Mouse (Mus musculus): Measurements from ENCODE around the gene Knstrn.

Knstrn gene

DNA sequence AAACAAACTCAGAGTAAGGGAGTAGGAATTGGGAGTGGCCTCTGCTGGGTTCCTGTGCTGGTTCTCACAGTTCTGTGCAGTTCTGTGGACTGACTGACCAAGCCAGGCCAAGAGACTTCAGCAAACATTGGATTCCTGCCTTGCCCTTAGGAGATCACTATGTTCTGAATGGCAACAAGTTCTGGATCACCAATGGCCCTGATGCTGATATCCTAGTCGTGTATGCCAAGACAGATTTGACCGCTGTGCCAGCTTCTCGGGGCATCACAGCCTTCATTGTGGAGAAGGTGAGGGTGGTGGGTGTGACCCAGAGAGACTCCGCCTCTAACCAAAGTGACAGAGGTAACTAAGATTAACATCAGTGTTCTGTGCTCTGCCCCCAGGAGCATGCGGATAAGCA is 59.2 kb downstream of the Knstrn start:
- no peak for DNase-seq

DNA sequence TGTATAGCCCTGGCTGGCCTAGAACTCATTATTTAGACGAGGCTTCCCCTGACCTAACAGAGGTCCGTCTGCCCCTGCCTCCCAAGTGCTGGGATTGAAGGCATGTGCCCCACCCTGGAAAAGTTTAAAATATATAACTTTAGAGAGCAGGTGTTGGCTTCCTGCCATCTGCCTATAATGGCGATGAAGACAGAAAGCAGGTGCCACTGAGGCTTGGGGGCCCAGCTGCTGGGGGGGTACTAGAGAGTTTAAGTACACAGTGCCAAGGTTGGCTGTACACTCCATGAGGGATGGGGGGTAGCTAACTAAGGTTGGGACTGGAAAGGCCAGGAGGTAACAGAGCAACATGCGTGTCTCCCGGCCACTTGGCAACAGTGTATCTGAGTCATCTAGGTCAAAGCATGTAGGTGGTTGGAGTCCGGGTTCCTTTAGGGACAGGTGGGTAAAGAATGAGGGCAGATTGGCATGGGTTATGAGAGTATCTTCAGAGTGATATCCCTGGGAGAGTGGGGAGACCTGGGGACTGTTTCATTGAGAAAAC is 60.2 kb downstream of the Knstrn start:
- no peak for DNase-seq

DNA sequence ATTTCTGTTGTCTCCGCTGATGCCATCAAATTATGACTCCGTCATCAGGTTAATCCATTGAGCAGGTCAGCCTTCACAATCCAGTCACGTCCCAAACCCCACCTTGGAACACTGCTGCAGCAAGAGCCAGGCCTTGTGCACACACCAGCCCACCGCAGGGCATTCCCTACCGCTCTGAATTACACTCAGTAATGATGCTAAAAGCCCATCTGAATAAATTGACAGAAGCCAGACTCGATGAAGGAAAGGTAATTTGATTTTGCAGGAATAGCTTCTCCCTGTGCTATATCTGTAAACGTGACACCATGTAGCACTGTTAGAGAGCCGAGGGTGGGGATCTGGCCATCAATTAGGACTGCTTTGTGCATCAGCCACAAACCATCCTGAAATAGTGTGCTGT is 61.5 kb downstream of the Knstrn start:
- DNase-seq = no peak

DNA sequence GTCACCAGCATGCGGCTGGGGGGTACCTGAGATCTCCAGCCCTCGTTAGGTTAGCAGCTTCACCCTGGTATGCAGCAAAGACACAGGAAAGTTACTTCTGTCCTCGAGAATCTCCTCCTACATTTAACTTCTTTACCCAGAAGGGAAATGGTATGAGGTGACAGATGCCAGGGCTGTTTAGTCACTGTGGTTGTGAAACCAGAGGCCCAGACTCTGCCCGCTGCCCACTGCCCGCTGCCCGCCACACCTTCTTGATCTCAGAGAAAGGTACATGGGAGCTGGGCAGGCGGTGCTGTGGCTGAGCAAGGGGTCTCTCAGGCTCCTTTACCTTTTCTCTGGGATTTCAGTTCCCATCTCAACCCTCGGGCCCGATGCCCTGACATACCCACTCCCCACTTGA is 62.6 kb downstream of the Knstrn start:
- DNase-seq = no peak

DNA sequence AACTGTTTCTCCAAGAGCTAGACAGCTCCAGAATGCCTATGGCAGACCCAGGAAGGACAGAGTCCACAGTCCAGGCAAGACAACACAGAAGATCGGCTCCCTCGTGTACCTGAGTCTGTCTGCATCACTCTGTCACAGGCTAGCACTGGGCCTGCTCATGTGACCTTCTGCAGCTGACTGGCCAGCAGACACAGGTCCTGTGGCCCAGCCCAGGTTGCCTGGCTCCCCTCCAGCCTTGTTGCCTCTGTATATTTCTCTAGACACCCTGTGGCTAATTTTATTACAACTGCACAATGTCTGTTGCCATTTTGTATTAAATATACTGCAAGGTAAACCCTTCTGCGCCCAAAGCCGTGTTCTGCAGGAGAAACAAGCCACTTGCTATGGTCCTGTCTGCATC is 67.2 kb downstream of the Knstrn start:
- DNase-seq = no peak

DNA sequence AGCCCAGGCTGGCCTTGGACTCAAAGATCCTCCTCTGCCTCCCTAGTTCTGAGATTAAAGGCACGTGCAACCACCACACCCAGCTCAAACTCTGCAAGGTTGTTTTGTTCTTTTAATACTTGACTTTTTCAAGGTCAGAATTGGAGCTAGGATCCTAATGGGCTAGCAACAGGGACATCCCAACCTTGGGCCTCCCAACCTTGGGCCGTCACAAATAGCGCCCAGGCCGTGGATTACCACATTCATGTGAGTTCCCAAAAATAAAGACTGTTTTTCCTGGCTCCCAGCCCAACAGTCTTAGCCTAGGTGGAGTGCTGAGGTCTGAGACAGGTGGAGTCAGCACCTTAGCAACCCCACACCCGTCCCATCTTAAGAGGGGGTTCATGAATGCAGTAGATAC is 68.2 kb downstream of the Knstrn start:
- DNase-seq = no peak

DNA sequence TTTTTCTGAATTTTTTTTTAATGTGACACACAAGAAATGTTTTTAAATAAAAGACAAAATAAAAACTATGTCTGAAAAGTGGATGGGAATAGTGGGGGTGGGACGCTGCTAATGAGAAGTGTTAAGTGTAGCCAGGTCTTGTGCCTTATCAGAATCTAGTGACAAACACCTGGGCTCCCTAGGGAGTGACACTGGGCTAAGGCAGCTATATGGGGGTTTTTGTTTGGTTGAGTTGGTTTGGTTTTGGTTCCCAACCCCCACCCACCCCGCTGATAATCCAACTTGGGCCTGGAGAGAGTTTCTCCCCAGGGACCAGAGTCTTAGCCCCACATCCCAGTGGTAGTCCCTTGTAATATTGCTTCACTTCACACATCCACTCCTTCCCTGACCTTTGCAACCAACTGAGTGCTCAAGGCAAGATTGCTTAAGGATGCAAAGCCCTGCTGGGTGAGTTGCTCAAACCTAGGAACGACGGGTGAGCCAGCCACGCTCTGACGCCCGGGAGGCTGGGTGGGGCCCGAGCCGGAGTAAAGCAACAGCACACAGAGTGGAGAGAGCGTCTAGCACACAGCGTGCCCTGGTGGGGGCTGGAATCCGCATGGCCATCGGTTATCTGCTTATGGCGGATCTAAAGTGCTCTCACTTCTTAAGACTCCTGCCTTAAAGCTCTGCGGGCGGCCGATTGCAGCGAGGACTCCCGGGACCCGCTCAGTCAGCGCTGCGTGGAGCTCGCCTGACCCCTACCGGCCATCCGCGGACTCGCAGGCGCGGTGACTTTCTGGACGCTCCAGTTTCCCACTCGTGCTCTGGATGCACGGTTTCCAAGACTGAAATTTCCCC is 69.3 kb downstream of the Knstrn start:
- DNase-seq = peak; percentile 86

DNA sequence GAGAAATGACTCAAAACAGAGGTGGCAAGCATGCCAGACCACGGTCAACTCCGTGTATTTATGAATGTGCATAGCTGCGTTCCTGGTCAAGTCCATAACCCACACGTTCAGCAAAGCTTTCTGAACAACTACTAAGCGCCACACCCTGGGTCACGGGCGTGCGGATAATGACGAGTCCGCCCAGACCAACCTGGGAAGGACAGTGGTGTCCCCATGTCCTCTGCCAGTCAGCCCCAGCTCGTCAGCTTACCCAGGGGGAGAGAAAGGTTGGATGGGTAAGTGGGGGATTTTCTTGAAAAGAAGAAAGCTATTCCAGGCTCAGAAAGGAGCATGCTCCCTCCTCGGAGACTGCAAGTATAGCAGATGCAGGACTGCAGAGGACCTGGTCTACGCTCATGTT is 73.6 kb downstream of the Knstrn start:
- DNase-seq = no peak

DNA sequence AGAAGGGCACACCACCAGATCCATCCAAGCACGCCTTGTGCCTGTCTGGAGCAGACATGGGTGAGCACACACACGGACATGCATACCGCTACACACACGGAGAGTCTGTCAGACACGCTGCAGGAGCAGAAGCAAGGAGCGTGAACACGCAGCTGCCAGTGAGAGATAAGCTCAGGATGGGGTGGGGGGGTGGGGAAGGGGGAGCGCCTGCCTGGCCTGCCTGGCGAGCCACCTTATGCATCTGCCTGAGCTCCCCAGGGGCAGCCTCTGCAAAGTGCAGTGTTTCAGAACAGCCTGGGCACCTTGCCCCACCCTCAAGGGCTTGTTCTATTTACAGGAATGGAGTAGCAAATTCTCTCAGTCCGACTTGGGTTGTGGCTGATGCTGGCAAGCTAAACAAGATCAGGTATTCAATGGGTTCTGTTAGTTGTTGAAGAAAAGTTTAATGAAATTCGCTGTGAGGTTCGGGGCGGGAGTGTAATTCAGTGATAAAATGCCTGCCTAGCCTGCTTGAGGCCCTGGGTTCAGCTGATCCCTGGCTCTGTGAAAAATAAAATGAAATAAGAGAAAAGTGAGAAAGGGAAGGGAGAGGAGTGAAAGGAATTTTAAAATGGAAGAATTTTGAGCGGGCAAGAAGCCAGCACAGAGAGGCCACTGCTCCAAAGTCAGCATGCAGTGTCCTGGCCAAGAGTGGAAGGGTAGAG is 74.2 kb downstream of the Knstrn start:
- peak; percentile 18 for DNase-seq

DNA sequence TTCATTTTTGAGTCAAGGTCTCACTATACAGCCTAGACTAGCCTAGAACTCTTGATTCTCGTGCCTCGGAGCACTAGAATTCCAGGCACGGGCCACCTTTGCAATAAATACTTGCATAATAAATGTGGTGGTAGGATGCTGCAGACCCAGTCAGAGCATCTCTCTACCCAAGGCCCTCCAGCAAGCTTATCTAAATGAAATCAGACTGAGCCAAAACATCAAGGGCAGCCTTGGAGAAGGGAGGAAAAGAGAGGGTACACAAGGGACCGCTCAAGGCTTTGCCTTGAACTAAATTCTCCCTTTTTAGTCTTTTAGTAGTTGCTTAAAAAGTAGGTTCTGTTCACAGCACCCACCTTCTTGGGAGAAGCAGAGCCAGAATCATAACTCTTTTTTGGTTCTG is 77.4 kb downstream of the Knstrn start:
- DNase-seq = no peak

DNA sequence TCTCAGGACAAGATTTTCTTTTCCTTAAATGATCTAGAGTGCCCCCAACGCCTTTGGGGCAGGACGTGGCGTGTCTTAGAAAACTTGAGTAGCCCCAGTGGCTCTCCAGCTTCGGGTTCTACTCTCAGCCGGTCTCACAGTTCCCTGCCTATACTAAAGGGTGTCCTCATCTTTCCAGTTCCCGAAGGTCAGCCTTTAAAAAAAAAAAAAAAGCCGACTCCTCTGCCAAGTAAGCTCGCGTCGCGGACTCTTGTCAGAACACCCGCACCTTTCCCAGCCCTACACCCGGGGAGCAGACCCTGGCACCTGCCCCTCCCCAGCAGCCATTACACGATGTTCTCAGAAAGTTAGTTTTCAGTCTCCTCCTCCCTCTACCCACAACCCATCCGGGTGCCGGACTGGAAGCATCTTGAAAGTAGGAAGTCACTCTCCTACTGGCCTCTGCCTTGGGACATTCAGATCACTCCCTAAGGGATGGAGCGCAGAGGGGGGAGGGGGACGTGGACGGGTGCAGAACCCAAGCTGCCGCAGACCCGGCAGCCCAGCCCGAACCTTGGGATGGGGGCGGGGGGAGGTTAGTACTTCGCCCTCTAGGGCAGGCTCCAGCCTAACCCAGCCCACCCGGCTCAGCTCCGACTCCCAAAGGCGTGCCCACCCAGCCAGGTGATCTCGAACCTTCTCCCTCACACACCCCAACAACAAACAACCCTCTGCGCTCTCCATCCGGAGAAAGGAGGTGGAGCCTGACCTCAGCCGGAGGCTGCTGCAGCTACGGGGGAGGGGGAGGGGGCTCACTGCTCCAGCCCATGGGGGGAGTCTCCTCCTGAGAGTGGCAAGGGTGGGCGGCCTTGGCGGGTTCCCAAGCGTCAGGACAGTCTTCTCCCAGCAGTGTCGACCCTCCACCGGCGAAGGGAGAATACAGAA is 82.4 kb downstream of the Knstrn start:
- DNase-seq = peak; percentile 66

DNA sequence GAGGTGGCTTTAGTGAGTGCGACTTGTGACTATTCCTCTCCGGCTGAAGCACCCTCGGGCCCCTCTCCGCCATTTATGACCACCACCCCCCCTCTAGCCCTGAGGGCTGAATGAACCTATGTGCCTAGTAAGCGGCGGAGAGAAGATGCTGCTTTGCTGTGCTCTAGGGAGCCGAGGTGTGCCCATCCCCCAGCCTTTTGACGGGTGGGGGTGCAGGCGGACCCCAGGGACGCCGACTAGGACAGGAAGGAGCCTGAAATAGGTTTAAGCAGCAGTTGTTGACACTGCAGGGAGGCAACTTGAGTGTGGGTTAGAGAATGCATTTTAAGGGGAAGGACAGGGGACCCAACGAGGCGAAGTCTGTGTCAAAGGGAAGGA is 83.1 kb downstream of the Knstrn start:
- DNase-seq = no peak

DNA sequence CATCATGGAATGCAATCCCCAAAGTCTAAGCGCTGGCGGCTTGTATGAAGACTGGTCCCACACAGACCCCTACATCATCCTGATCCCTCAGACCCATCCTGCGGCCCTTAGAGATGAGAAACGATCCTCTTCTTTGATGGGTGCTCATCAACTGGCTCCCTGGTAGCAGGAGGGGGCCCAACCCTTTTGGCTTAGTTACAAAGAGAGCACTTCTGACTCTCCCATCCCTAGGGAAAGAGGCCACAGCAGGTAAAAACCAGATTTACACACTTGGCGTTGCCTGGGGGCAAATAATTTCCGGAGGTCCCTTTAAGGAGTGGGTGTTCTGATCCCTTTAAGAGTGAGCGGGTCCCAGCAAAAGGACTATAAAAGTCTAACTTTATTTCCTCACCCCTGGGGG is 83.6 kb downstream of the Knstrn start:
- DNase-seq = peak; percentile 18

DNA sequence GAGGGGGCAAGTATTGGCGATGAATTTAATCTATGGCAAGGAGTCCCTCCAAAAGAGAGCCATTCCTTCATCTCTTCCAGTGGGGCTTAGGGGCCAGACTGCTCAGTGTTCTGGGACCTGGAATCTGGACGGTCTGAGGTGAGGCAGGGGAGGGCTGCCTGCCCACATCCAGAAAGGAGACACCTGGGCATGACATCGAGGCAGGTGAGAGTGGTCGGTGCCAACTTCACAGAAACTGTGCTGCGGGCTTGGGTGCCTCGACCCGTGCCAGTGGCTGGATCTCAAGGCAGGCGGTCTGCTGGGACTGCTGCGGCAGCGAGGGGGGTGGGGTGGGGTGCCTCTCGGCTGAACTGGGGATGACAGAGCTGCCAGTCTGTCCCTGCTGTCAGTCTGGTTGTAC is 84.0 kb downstream of the Knstrn start:
- DNase-seq = peak; percentile 8

DNA sequence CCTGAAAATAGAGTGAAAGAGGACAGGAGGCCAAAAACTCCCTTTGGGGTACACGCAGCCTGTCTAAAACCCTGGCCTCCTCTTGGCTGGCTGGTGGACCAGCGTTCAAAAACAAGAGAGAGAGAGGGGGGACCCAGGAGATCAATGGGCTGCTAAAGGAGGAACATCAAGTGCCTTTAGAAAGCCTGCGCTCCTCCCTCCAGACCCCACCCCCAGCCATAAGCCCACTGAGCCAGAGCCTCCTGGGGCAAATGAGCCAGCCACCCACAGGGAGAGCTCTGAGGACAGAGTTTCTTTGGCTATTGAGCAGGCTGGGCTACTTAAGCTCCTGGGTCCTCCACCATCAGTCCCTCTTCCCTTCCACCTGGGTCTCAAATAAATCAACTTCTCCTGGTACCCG is 85.0 kb downstream of the Knstrn start:
- DNase-seq = no peak

DNA sequence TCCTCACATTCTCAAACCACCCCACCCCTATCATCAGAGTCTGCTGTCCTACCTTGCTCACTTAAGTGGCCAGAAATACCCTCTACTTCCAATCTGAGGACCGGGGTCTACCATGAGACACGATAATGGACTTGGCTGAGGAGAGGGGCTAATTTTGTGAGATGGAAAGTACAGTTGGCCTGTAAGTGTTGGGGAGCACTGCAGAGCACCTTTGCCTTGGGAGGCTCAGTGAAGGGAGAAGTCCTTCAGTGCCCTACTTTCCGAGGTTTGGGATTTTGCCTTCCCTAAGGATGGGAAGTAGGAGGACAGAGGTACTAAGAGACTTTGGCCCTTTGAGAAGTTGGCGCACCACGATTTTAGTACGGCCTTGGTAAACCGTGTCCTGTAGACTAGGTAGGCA is 85.5 kb downstream of the Knstrn start:
- no peak for DNase-seq

DNA sequence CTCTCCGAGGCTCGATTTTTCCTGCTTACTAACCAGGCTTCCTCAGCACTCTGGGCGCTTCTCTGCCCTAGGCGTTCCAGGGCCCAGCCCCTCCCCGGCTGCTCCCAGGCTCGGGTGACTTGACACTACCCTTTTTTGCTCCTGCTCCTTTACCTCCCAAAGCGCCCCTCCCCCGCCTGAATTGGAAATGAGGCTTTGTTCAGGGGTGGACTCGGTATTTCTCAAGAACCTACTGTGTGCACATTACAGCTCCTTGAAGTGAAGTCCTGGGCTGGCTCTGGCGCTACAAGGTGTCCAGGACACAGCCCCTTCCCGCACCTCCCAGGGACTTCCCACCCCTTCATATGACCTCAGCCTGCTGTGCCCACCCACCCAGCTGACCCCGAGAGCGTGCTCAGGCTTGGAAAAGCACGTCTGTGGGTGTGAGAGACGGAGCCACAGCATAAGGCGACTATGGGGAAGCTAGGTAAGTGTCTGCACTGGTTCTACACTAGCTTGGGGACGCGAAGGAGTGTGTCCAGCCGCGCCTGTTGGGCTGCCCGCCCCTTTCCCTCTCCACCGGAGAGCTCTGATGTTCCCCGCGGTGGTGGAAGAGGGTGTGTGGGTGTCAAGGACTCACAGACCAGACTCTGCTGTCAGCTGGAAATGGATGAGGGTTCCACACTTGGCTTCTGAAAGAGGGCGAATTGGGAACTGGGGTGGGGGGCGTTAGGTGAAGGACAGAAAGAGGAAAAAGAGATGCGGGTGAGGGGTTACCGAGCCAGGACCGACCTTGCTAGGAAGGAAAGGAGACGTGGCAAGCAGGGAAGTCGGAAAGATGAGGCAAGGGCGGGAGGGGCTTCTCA is 86.4 kb downstream of the Knstrn start, which contains the start of gene Bahd1:
TSS of gene Bahd1 (plus strand) at position 397 of the 845 bp plus-strand sequence.
- DNase-seq = peak; percentile 63

DNA sequence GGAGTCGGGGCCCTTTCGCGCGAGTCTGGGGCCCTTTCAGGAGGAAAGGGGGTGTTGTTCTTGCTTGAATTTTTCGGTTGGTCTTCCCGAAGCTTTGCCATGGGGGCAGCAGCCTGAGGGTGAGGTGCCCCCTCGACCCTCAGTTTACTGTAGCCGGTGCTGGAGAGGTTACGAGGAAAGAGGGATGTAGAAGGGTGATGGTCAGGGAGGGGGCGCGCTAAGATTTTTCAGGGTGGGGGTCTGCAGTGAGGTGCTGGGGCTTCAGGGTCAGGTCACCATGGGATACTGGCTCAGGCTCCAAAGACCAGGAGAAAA is 87.0 kb downstream of the Knstrn start:
- no peak for DNase-seq

DNA sequence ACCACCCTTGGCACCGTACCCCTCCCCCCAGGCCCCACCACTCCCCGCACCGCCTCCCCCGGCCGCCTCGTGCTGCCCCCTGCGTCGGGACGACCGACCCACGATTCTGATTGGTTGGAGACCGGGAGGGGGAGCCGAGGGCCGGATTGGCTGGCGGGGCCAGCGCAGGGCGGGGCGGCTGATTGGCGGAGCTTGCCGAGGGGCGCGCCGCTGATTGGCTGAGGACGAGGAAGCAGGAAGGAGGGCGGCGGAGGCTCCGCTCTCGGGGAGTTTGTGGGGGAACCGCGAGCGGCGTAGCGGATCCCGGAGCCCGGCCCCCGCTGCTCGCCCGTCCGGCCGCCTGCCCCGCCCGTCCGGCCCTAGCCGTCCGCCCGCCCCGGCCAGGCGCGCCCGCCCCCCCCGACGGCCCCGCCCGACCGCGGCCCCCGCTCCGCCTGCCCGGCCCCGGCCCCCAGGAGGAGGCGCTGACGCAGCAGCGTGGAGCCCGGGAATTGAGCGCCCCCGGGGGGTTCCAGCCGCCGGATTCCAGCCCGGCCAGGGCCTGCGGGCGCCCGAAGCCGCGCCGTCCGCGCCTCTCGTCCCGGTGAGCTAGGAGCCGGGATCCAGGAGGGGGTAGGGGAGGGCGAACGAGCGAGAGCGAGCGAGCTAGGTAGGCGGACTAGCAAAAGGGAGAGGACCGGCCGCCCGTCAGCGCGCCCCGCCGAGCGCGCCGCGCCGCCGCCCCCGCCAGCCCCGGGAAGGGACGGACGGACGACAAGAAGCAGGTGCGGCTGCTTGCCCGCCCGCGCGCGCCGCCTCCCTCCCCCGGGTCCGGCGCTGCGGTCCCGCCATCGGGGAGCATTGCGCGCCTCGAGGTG is 87.6 kb downstream of the Knstrn start:
- peak; percentile 96 for DNase-seq

DNA sequence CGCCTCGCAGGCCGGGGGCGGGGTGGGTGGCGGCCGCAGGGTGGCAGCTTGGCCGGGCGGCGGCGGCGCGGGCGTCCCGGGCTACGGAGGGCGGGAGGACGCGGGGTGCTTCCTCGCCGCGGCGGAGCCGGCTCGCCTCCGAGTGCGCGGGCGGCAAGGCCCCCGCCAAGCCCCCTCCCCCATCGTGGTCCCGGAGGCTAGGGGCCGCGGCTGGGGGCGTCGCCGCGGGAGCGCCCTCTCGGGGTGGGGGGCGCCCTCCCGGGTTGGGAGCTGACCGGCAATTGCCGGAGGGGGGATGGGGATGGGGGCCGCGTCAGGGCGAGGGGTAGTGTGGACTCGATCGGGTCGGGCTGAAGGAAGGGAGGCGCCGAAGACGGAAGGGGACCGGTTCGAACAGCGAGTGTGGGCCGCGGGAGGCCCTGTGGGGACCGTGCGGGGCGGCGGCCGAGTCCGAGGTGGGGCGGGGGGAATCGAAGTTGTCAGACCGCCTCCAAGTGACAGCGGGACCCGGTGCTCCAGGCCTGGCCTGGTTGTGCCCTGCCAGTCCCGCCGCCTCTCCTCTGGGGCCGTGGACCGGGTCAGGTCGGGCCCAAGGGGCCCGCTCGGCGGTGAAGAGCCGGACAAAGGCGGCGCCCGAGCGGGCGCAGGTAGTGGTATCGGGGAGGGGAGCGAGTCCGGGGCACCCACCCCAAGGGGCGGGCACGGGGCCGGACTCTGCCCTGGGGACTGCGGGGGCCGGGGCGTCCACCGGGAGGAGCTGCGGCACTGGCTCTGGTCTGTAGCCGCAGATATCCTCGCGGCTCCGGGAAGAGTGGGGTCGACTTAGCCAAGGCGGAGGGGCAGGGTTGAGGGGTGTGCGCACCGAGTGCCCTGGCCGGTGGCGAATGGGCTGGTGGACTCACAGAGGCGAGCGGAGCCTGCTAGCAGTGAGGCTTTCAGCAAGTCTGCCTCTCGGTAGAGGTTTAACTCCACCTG is 88.5 kb downstream of the Knstrn start:
- DNase-seq = peak; percentile 77

Measured in embryo, embryonic 11 days (tissue).